Mouse (Mus musculus): ENCODE measurements around the gene Vps26b. TPM values are rescaled to one million over a fixed set of nuclear protein-coding genes. Genes with fewer than 3 reads are reported as not detected.

Vps26b gene
- polyA plus RNA-seq, 1 experiment from 2014 or later, result 22.2 TPM

GRCm38 (mm10) chr9:26998669-26999460, 31.0 kb downstream of the Vps26b start:
- H3K4me3 ChIP-seq (ENCODE audit: low read depth, low read length), result peak overlapping the region; percentile 65
- peak; percentile 39 for ATAC-seq

GRCm38 (mm10) chr9:26997501-26997900, 32.4 kb downstream of the Vps26b start:
- 89% methylated on average over 2 of the region's 2 CpGs for WGBS
- Histone ChIP-seq H3K4me1 (replicated peaks; ENCODE audit: control insufficient read depth, insufficient read depth, low read length) (no peaks in the 10 kb centered on the region), H3K27ac (ENCODE audit: low read depth, low read length) (no peak overlapping the region), H3K36me3 (ENCODE audit: control insufficient read depth, insufficient read depth) (no peaks in the 10 kb centered on the region), H3K27me3 (replicated peaks; ENCODE audit: control insufficient read depth, insufficient read depth, low read length) (no peaks in the 10 kb centered on the region), H3K4me2 (replicated peaks; ENCODE audit: low read depth) (no peak overlapping the region), H3K9me3 (ENCODE audit: control insufficient read depth) (no peaks in the 10 kb centered on the region), H3K9ac (ENCODE audit: low read depth, low read length) (no peak overlapping the region), H3K4me3 (ENCODE audit: low read depth, low read length) (no peak overlapping the region)
- TF ChIP-seq CTCF (IDR thresholded peaks at IDR 0.05; ENCODE audit: low read depth), result no peak
- no peak for ATAC-seq

More at GRCm38 (mm10) chr9:26998669-26999460, 31.0 kb downstream of the Vps26b start:
- Histone ChIP-seq H3K36me3 (ENCODE audit: control insufficient read depth, insufficient read depth) (peaks cover 6% of the 10 kb centered on the region; the same call in 1 of the 2 replicates), H3K4me2 (replicated peaks; ENCODE audit: low read depth) (peak overlapping the region; percentile 70), H3K27me3 (replicated peaks; ENCODE audit: control insufficient read depth, insufficient read depth, low read length) (no peaks in the 10 kb centered on the region), H3K9me3 (ENCODE audit: control insufficient read depth) (no peaks in the 10 kb centered on the region), H3K4me1 (replicated peaks; ENCODE audit: control insufficient read depth, insufficient read depth, low read length) (no peaks in the 10 kb centered on the region), H3K27ac (ENCODE audit: low read depth, low read length) (no peak overlapping the region), H3K9ac (ENCODE audit: low read depth, low read length) (peak overlapping the region; percentile 61)
- WGBS, result 1% methylated on average over 29 of the region's 29 CpGs
- TF ChIP-seq CTCF (IDR thresholded peaks at IDR 0.05; ENCODE audit: low read depth), result no peak

GRCm38 (mm10) chr9:26997062-26997461, 32.8 kb downstream of the Vps26b start:
- Histone ChIP-seq H3K4me2 (replicated peaks; ENCODE audit: low read depth) (no peak overlapping the region), H3K36me3 (ENCODE audit: control insufficient read depth, insufficient read depth) (no peaks in the 10 kb centered on the region), H3K27ac (ENCODE audit: low read depth, low read length) (no peak overlapping the region), H3K4me1 (replicated peaks; ENCODE audit: control insufficient read depth, insufficient read depth, low read length) (no peaks in the 10 kb centered on the region), H3K9me3 (ENCODE audit: control insufficient read depth) (no peaks in the 10 kb centered on the region), H3K27me3 (replicated peaks; ENCODE audit: control insufficient read depth, insufficient read depth, low read length) (no peaks in the 10 kb centered on the region), H3K4me3 (ENCODE audit: low read depth, low read length) (no peak overlapping the region), H3K9ac (ENCODE audit: low read depth, low read length) (no peak overlapping the region)
- TF ChIP-seq CTCF (IDR thresholded peaks at IDR 0.05; ENCODE audit: low read depth), result no peak
- WGBS, result 76% methylated on average over 3 of the region's 3 CpGs
- ATAC-seq, result no peak

- no peak overlapping the region for H3K9ac ChIP-seq (ENCODE audit: low read depth, low read length)
- no peaks in the 10 kb centered on the region for H3K27me3 ChIP-seq (replicated peaks; ENCODE audit: control insufficient read depth, insufficient read depth, low read length)
- ATAC-seq, result no peak
- H3K36me3 ChIP-seq (ENCODE audit: control insufficient read depth, insufficient read depth), result peaks cover 27% of the 10 kb centered on the region
- H3K4me2 ChIP-seq (replicated peaks; ENCODE audit: low read depth), result no peak overlapping the region
- no peak overlapping the region for H3K27ac ChIP-seq (ENCODE audit: low read depth, low read length)
- H3K4me1 ChIP-seq (replicated peaks; ENCODE audit: control insufficient read depth, insufficient read depth, low read length), result no peaks in the 10 kb centered on the region
- 83% methylated on average over 3 of the region's 3 CpGs for WGBS
- no peak overlapping the region for H3K4me3 ChIP-seq (ENCODE audit: low read depth, low read length)
- no peak for TF ChIP-seq CTCF (IDR thresholded peaks at IDR 0.05; ENCODE audit: low read depth)
- H3K9me3 ChIP-seq (ENCODE audit: control insufficient read depth), result no peaks in the 10 kb centered on the region
Measured at GRCm38 (mm10) chr9:26993900-26994299, 36.0 kb downstream of the Vps26b start.

DNA sequence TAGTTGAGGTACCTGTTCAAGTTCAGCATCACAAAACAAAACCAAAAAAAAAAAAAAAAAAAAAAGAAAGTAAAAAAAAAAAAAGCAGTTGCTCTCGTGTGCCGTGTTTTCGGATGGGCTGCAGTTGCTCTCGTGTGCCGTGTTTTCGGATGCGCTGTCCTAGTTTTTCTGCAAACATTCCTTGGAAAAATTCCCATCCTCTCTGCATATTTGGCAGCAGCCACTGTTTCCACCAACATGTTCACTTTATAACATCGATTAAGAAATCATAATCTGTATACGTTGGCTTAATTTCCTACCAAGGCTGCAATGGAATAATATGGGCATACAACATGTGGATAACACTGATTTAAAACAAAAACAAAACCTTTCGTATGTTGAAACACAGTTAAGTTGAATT, 36.7 kb downstream of the Vps26b start:
- 77% methylated on average over 10 of the region's 10 CpGs for WGBS
- H3K9ac ChIP-seq (ENCODE audit: low read depth, low read length), result no peak overlapping the region
- ATAC-seq, result no peak
- H3K4me1 ChIP-seq (replicated peaks; ENCODE audit: control insufficient read depth, insufficient read depth, low read length), result no peaks in the 10 kb centered on the region
- no peak overlapping the region for H3K4me2 ChIP-seq (replicated peaks; ENCODE audit: low read depth)
- H3K27ac ChIP-seq (ENCODE audit: low read depth, low read length), result no peak overlapping the region
- H3K4me3 ChIP-seq (ENCODE audit: low read depth, low read length), result no peak overlapping the region
- no peaks in the 10 kb centered on the region for H3K27me3 ChIP-seq (replicated peaks; ENCODE audit: control insufficient read depth, insufficient read depth, low read length)
- H3K9me3 ChIP-seq (ENCODE audit: control insufficient read depth), result no peaks in the 10 kb centered on the region
- TF ChIP-seq CTCF (IDR thresholded peaks at IDR 0.05; ENCODE audit: low read depth), result no peak
- peaks cover 31% of the 10 kb centered on the region for H3K36me3 ChIP-seq (ENCODE audit: control insufficient read depth, insufficient read depth)

- WGBS, result 91% methylated on average over 4 of the region's 4 CpGs
- Histone ChIP-seq H3K36me3 (ENCODE audit: control insufficient read depth, insufficient read depth) (peaks cover 34% of the 10 kb centered on the region), H3K27me3 (replicated peaks; ENCODE audit: control insufficient read depth, insufficient read depth, low read length) (no peaks in the 10 kb centered on the region), H3K4me1 (replicated peaks; ENCODE audit: control insufficient read depth, insufficient read depth, low read length) (no peaks in the 10 kb centered on the region), H3K27ac (ENCODE audit: low read depth, low read length) (no peak overlapping the region), H3K9me3 (ENCODE audit: control insufficient read depth) (no peaks in the 10 kb centered on the region), H3K4me2 (replicated peaks; ENCODE audit: low read depth) (no peak overlapping the region), H3K9ac (ENCODE audit: low read depth, low read length) (no peak overlapping the region), H3K4me3 (ENCODE audit: low read depth, low read length) (no peak overlapping the region)
- TF ChIP-seq CTCF (IDR thresholded peaks at IDR 0.05; ENCODE audit: low read depth), result no peak
- no peak for ATAC-seq
Measured at GRCm38 (mm10) chr9:26990181-26990580, 39.7 kb downstream of the Vps26b start.
